Mouse (Mus musculus) heart, postnatal 25 days (tissue): Measurements from ENCODE around the gene Anxa7. TPM values are rescaled to one million over a fixed set of nuclear protein-coding genes. Genes with fewer than 3 reads are reported as not detected.

Experiments used
- DNase-seq: peaks from one replicate; pipeline ENCODE4 v3.0.0; 2022; ENCODE audit warnings: low spot score
- intact Hi-C: fragments of 180-260 bp; cut with DNase I; formaldehyde crosslinking; loops from one replicate; pipeline ENCODE4 v1.15.1; 2025
- total RNA-seq, 2 experiments: library from RNA; stranded (reverse); gene quantifications; 2 replicates each; pipeline ENCODE4 v1.2.3; 2021

Anxa7 gene
- total RNA-seq, 2 experiments from 2014 or later: 49.8 to 54.1 TPM

- intact Hi-C loops: no loop called here
- no peak for DNase-seq
Measured at GRCm38 (mm10) chr14:20442252-20442651, 37.7 kb downstream of the Anxa7 start.

DNA sequence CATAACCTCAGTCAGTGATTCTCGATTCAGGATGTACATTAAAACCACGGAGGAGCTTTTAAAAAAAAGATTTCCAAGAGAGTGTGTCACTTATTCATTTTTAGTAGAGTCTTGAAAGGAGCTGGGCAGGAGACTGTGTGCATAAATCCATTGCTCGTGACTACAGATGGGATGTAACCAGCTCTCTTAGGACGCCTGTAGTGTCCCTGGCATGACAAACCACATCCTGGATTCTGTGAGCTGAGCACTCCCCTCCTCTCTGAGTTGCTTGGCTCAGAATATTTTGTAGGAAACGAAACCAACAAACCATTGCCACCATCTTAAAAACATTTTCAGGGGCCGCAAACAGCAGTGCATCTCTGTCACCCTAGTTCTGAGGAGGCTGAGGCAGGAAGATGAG is 43.0 kb downstream of the Anxa7 start:
- no peak for DNase-seq
- intact Hi-C loops: no loop called here

DNA sequence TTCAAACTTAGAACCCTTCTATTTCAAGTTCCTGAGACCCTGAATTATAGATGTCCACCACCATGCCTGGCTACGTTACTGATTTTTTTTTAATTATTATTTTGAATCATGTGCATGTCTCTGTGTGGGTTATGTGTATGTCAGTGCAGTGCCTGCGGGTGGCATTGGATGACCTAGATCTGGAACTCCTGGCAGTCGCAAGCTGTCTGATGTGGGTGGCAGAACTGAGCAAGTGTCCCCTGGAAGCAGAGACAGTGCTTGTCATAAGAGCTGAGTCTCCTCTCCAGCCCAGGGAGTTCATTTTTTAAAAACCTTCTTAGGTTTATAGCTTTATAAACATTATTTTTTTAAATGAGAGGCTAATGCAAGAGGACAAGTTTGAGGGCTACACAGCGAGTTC is 47.5 kb downstream of the Anxa7 start:
- DNase-seq: no peak

GRCm38 (mm10) chr14:20431726-20432125 is 48.2 kb downstream of the Anxa7 start:
- intact Hi-C loops: no loop called here
- no peak for DNase-seq

More for the DNA sequence above, 47.5 kb downstream of the Anxa7 start:
- intact Hi-C loops: no loop called here

DNA sequence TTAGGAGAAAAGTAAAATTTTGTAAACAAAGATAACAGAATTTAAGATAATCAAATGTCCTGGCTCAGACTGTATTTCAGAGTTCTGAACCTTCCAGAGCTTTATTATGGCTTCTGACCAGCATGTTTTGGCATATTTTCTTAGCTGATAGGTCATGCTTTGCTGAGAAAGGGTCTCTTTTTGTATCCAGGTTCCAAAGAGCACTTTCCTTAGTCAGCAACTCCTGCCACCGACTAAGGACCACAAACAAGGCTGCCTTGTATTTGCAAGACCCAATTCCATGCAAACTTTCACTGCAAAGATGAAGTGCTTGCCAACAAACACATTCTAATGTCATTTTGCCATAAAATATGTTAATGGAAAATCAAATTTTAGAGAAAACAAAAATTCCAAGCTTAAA is 50.1 kb downstream of the Anxa7 start:
- DNase-seq: no peak
- intact Hi-C loops: no loop called here

DNA sequence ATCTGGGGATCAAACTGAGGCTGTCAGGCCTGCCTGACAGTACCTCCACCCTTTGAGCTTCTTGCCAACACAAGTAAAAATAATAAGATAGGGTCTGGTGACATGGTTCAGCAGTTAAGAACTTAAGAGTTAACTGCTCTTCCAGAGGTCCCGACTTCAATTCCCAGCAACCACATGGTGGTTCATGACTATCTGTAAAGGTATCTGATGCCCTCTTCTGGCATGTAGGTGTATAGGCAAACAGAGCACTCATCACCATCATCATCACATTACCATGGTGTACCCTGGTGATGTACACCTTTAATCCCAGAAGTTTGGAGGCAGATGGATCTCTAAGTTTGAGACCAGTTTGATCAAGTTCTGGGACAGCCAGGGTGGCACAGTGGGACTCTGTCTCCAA is 51.3 kb downstream of the Anxa7 start:
- no peak for DNase-seq
- intact Hi-C loops: no loop called here

- intact Hi-C loops: no loop called here
- no peak for DNase-seq
Measured at GRCm38 (mm10) chr14:20423046-20423445, 56.9 kb downstream of the Anxa7 start.

DNA sequence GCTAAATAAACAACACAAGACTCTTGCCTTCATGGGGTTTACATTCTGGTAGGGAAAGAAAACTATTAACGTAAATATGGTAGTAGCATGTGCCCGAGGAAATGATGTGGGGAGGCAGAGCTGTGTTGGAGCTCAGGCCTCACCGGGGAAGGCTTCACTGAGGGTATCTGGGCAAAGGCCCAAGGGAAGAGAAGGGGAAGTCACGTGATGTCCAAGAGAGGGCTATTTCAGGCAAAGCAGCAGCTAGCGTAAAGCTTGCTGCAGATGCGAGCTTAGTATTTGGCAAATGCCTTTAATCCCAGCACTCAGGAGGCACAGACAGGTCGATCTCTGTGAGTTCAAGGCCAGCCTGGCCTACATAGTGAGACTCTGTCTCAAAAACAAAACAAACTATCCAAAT is 57.7 kb downstream of the Anxa7 start:
- intact Hi-C loops: no loop called here
- no peak for DNase-seq

Other genes with a start within 250 kb of the Anxa7 start
- not detected for gene Kcnk16, start 210.9 kb downstream of the Anxa7 start, total RNA-seq
- gene Nudt13, start 185.4 kb downstream of the Anxa7 start, total RNA-seq: 10 to 100 TPM; 27.6 to 33.6 TPM
- 10 to 100 TPM; 29.9 to 36.2 TPM for gene Ecd, start 132.0 kb downstream of the Anxa7 start, total RNA-seq
- 10 to 100 TPM; 34.0 to 34.1 TPM for gene Fam149b, start 132.0 kb downstream of the Anxa7 start, total RNA-seq
- gene Dnajc9, start 91.2 kb downstream of the Anxa7 start, total RNA-seq: 10 to 100 TPM; 10.1 to 11.5 TPM
- 10 to 100 TPM; 72.6 to 81.0 TPM for gene Mrps16, start 86.5 kb downstream of the Anxa7 start, total RNA-seq
- not detected for gene Cfap70, start 27.9 kb downstream of the Anxa7 start, total RNA-seq
- under 1 TPM; 0.36 to 0.49 TPM for gene Mss51, start 16.8 kb upstream of the Anxa7 start, total RNA-seq
- 10 to 100 TPM; 62.4 to 64.3 TPM for gene Ppp3cb, start 66.4 kb upstream of the Anxa7 start, total RNA-seq
- 10 to 100 TPM; 16.6 to 17.6 TPM for gene Usp54, start 160.9 kb upstream of the Anxa7 start, total RNA-seq
- under 1 TPM; 0.39 to 0.67 TPM for gene Myoz1, start 176.4 kb upstream of the Anxa7 start, total RNA-seq
- 100 to 1,000 TPM; 128 to 138 TPM for gene Synpo2l, start 188.2 kb upstream of the Anxa7 start, total RNA-seq
- 100 to 1,000 TPM in 1 of 2 experiments, 10 to 100 TPM in 1; 96.8 to 107 TPM for gene Sec24c, start 194.2 kb upstream of the Anxa7 start, total RNA-seq
- gene Fut11, start 214.8 kb upstream of the Anxa7 start, total RNA-seq: 1 to 10 TPM; 6.0 to 7.4 TPM
- gene Chchd1, start 222.9 kb upstream of the Anxa7 start, total RNA-seq: 100 to 1,000 TPM; 120 to 126 TPM
- gene Zswim8, start 227.4 kb upstream of the Anxa7 start, total RNA-seq: 10 to 100 TPM; 46.6 to 47.6 TPM